Mouse (Mus musculus) liver, adult 2 months (tissue): Measurements from ENCODE around the gene Il34.

ENCODE experiments used
- CTCF ChIP-seq: fragments of 200-500 bp; IDR thresholded peaks from 2 replicates; pipeline ENCODE4 v1.5.1; 2011; ENCODE audit warnings: low read depth, low read length, control low read depth
- POLR2A ChIP-seq: fragments of 200-500 bp; IDR thresholded peaks from 2 replicates; pipeline ENCODE4 v1.6.1; 2011; ENCODE audit warnings: low read length, control low read depth; ENCODE audit not compliant: insufficient read depth; ENCODE audit errors: extremely low read depth

GRCm38 (mm10) chr8:110719898-110720653, 85.6 kb downstream of the Il34 start:
- TF ChIP-seq POLR2A = no peak
- no peak for TF ChIP-seq CTCF
